Mouse (Mus musculus): ENCODE measurements around the gene Dctpp1. TPM values are rescaled to one million over a fixed set of nuclear protein-coding genes. Genes with fewer than 3 reads are reported as not detected.

The Dctpp1 gene
- 141 and 142 TPM in 2 replicates for polyA plus RNA-seq (2015; fragmentation: Nextera tagmentation; extraction: Ambion mirVana)

DNA sequence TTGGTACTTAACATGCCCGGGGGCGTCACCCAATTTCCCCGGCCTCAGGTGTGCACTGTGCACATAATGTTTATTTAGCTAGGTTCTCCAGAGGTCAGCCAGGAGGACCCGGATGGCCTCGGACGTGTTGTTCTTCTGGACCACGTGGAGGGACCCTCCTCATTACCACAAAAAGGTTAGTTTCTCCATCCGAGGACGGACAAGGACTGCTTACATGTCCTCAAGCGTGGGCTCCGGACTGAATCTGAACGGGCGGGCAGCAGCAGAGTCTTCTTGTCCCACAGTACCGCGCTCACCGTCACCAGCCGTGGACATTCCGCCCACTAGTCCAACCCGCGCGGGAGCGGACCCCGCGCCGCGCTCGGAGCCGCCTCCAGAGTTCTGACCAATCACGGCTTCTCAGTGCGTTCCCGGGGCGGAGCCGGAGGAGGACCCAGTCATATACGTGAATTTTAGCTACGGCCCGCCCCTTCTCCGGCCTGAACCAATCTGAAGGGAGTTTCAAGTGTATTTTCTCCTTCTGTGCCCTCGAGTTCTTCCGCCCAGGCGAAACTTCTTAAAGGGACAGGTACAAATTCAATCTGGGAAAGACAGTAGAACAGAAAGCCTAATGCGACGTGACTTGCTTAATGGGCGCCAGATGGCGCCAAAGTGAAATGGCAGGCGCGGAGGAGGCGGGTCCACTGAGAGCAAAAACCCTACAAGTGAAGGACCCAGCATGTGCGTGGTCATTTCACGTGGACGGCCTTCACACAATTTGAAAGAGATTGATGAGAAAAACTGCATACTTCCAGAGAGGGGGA, at the start of gene Dctpp1:
Gene Dctpp1 (minus strand): TSS at position 401 of the 803 bp plus-strand sequence.
- no peaks in the 10 kb centered on the region for H3K9me3 ChIP-seq (replicated peaks)
- H3K27ac ChIP-seq (replicated peaks): peak within 1 kb of the TSS; percentile 25; the same call in 1 of the 2 replicates
- WGBS: under 1% methylated on average over 50 of the region's 50 CpGs
- peak; percentile 99 for ATAC-seq (ENCODE audit: insufficient number of reproducible peaks, low FRiP score, low TSS enrichment, low read depth)
- 0 out of 2 replicates have a peak, but pooled peaks cover 10% of the 10 kb centered on the region for H3K36me3 ChIP-seq
- no peaks in the 10 kb centered on the region for H3K27me3 ChIP-seq
- peaks cover 18% of the 10 kb centered on the region for H3K4me1 ChIP-seq
- H3K4me2 ChIP-seq (replicated peaks): peak within 1 kb of the TSS; percentile 75
- H3K4me3 ChIP-seq (replicated peaks): peak within 1 kb of the TSS; percentile 78
- peak within 1 kb of the TSS; percentile 56 for H3K9ac ChIP-seq

DNA sequence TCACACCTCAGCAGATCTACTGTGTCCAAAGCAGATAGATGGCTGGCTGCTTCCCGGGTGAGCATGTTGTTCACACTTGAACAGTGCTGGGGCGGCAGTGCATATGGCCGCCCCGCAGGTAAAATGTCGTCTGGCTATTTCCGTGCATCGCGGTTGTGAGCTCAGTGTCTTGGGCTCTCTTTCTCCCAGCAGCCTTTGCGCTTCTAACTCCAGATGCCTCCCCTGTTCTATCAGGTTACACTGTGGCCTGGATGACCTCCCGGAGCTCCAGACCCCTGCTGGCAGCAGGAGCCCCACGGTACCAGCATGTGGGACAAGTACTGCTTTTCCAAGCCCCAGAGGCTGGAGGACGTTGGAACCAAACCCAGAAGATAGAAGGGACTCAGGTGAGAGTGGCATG, 49.4 kb upstream of the Dctpp1 start:
- 60% methylated on average over 12 of the region's 12 CpGs for WGBS
- no peak for ATAC-seq (ENCODE audit: insufficient number of reproducible peaks, low FRiP score, low TSS enrichment, low read depth)
- Histone ChIP-seq H3K27me3 (no peaks in the 10 kb centered on the region), H3K9me3 (replicated peaks) (no peaks in the 10 kb centered on the region), H3K4me2 (replicated peaks) (no peak overlapping the region), H3K4me1 (no peaks in the 10 kb centered on the region), H3K9ac (no peak overlapping the region), H3K27ac (replicated peaks) (no peak overlapping the region), H3K4me3 (replicated peaks) (no peak overlapping the region), H3K36me3 (no peaks in the 10 kb centered on the region)

DNA sequence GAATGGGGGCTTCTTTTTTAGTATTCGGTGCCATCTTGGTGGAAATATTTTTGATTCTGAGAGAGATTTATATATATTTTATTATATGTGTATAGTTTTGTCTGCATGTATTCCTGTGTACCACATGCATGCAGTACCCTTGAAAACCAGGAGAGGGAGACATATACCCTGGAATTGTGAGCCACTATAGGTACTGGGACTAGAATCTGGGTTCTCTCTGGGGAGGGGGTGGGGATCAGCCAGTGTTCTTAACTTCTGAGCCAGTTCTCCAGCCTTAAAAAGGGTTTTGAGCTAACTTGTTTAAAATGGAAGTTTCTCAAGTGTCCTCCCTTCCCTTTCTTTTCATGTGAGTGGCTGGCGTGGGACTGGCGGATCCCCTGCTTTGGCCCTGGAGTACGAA, 48.4 kb upstream of the Dctpp1 start:
- 70% methylated on average over 4 of the region's 4 CpGs for WGBS
- H3K9ac ChIP-seq: no peak overlapping the region
- no peaks in the 10 kb centered on the region for H3K27me3 ChIP-seq
- peak; percentile 63; the same call in 1 of the 2 replicates for ATAC-seq (ENCODE audit: insufficient number of reproducible peaks, low FRiP score, low TSS enrichment, low read depth)
- H3K36me3 ChIP-seq: no peaks in the 10 kb centered on the region
- H3K9me3 ChIP-seq (replicated peaks): no peaks in the 10 kb centered on the region
- H3K4me3 ChIP-seq (replicated peaks): no peak overlapping the region
- no peaks in the 10 kb centered on the region for H3K4me1 ChIP-seq
- no peak overlapping the region for H3K27ac ChIP-seq (replicated peaks)
- no peak overlapping the region for H3K4me2 ChIP-seq (replicated peaks)

DNA sequence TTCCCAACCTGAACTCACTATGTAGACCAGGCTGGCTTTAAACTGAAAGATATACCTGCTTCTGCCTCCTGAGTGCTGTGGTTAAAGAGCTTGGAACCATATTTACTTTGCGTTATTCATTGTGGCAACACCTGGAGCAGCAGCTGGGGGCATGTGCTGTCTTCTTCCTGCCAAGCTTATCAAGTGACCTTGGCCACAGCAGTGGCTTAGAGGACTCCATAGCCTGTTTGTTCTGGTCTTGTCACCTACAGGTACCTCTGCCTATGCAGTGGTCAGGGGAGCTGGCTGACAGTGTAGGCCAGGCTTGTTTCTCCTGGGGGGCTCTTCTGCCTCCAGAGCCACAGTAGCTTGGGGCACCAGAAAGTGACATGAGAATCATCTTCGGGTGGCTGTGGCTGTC, 47.9 kb upstream of the Dctpp1 start:
- Histone ChIP-seq H3K27me3 (no peaks in the 10 kb centered on the region), H3K9me3 (replicated peaks) (no peaks in the 10 kb centered on the region), H3K4me1 (no peaks in the 10 kb centered on the region), H3K27ac (replicated peaks) (no peak overlapping the region), H3K9ac (no peak overlapping the region), H3K4me2 (replicated peaks) (no peak overlapping the region), H3K36me3 (no peaks in the 10 kb centered on the region), H3K4me3 (replicated peaks) (no peak overlapping the region)
- ATAC-seq (ENCODE audit: insufficient number of reproducible peaks, low FRiP score, low TSS enrichment, low read depth): no peak
- 80% methylated on average over 2 of the region's 2 CpGs for WGBS

DNA sequence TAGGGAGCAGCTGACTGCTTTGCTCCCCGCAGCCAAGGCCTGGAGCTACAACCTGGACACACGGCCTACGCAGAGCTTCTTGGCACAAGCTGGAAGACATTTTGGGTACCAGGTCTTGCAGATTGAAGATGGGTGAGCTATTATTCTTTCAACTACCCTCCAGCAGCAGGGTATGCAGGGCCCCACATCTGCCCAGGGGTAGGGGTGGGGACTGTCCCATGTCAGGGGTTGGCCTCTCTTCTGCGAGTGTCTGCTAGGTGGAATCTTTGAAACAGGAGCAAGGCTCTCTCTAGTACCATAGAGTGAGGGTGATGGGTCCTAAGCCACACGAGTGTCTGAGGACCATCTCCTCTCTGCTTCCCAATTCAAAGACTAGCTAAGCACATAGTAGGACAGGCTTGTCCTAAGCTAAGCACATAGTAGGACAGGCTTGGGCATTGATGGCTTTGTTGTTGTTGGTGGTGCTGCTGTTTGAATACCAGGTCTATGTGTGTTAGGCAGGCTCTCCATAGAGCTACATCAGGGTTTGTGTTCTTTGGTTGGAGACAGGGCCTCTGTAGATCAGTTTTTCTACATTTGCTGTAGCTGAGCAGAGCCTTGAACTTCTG, 37.2 kb upstream of the Dctpp1 start:
- no peaks in the 10 kb centered on the region for H3K9me3 ChIP-seq (replicated peaks)
- no peaks in the 10 kb centered on the region for H3K27me3 ChIP-seq
- no peak overlapping the region for H3K4me2 ChIP-seq (replicated peaks)
- no peak for ATAC-seq (ENCODE audit: insufficient number of reproducible peaks, low FRiP score, low TSS enrichment, low read depth)
- no peaks in the 10 kb centered on the region for H3K4me1 ChIP-seq
- no peak overlapping the region for H3K27ac ChIP-seq (replicated peaks)
- no peaks in the 10 kb centered on the region for H3K36me3 ChIP-seq
- 97% methylated on average over 5 of the region's 5 CpGs for WGBS
- no peak overlapping the region for H3K9ac ChIP-seq
- H3K4me3 ChIP-seq (replicated peaks): no peak overlapping the region

DNA sequence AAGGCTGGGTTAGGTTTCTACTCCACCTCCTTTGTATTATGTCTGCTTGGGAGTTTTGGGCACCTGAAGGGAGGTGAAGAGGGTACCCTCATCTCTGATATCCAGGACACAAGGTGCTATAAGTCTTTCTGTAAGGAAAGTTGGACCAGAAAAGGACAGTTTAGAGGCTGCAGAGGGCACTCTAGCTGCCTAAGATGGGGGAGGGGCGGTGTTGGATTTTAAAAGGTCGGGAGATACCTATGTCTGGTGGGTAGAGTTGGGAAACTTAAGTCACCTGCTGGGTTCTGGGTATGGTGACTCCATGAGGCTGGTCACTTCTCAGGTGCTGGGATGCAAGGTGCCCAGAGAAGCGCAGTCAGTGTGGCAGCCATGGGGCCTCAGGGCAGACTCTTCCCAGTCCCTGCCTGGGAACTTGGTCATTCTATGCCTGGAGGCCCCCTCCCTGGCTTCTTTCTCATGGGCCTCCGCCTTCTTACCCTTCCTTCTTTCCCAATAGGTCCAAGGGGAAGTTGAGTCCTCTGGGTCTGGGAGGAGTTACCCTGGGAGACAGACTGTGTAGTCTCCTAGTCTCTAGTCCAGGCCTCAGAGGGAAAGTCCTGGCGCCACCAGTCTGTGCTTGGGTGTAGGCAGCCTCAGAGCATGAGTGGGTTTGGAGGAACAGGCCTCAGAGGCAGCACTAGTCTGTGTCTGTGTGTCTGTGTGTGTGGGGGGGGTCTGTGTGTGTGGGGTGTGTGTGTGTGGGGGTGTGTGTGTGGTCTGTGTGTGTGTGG, 36.5 kb upstream of the Dctpp1 start:
- ATAC-seq (ENCODE audit: insufficient number of reproducible peaks, low FRiP score, low TSS enrichment, low read depth): no peak
- no peaks in the 10 kb centered on the region for H3K36me3 ChIP-seq
- no peaks in the 10 kb centered on the region for H3K4me1 ChIP-seq
- H3K9me3 ChIP-seq (replicated peaks): no peaks in the 10 kb centered on the region
- no peak overlapping the region for H3K27ac ChIP-seq (replicated peaks)
- 81% methylated on average over 5 of the region's 5 CpGs for WGBS
- no peak overlapping the region for H3K4me3 ChIP-seq (replicated peaks)
- no peaks in the 10 kb centered on the region for H3K27me3 ChIP-seq
- H3K4me2 ChIP-seq (replicated peaks): no peak overlapping the region
- no peak overlapping the region for H3K9ac ChIP-seq

DNA sequence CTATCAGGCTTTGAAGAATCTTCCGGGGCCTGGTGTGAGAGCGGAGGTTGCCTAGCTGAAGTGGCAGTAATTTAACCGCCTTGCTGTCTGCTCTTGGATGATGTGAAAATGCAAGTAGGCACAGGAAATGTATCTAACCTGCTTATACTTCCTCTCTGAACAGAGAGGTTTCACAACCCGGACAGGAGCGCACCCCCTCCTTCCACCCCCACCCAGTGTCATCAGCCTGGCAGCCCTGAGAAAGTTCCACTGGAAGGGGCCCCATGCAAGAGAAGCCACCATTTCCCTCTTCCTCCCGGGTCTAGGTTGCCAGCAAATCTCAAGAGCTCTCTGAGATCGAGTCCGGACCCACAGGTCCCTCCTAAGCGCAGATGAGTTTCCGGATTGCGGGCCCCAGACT, 35.6 kb upstream of the Dctpp1 start, which contains the start of gene Itgal:
Gene Itgal (plus strand): TSS at position 163 of the 400 bp plus-strand sequence.
- Histone ChIP-seq H3K4me1 (no peaks in the 10 kb centered on the region), H3K36me3 (no peaks in the 10 kb centered on the region), H3K27ac (replicated peaks) (no peak within 1 kb of the TSS), H3K9ac (no peak within 1 kb of the TSS), H3K9me3 (replicated peaks) (no peaks in the 10 kb centered on the region), H3K4me3 (replicated peaks) (no peak within 1 kb of the TSS), H3K27me3 (no peaks in the 10 kb centered on the region), H3K4me2 (replicated peaks) (no peak within 1 kb of the TSS)
- WGBS: 81% methylated on average over 11 of the region's 11 CpGs
- ATAC-seq (ENCODE audit: insufficient number of reproducible peaks, low FRiP score, low TSS enrichment, low read depth): no peak

DNA sequence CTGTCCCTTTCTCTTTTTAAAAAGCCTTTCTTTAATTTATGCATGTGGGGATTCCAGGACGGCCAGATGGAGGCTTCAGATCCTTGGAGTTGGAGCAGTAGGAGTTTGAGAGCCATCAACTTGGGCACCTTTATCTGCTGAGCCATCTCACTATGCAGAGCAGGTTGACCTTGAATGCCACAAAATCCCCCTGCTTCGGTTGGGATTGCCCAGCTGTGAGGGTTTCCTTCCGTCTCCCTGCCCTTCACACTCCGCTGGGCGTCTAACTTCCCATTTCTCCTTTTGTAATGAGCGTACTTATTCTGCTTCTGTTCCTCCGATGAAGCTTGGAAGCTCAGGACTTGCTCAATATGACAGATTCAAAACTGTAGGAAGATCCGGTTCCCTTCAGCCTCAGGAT, 29.6 kb upstream of the Dctpp1 start:
- 0 out of 2 replicates have a peak, but pooled peaks cover 7% of the 10 kb centered on the region for H3K9me3 ChIP-seq (replicated peaks)
- H3K4me3 ChIP-seq (replicated peaks): no peak overlapping the region
- H3K9ac ChIP-seq: no peak overlapping the region
- no peaks in the 10 kb centered on the region for H3K4me1 ChIP-seq
- no peaks in the 10 kb centered on the region for H3K36me3 ChIP-seq
- H3K27ac ChIP-seq (replicated peaks): no peak overlapping the region
- WGBS: 53% methylated on average over 8 of the region's 8 CpGs
- ATAC-seq (ENCODE audit: insufficient number of reproducible peaks, low FRiP score, low TSS enrichment, low read depth): no peak
- no peak overlapping the region for H3K4me2 ChIP-seq (replicated peaks)
- H3K27me3 ChIP-seq: no peaks in the 10 kb centered on the region

DNA sequence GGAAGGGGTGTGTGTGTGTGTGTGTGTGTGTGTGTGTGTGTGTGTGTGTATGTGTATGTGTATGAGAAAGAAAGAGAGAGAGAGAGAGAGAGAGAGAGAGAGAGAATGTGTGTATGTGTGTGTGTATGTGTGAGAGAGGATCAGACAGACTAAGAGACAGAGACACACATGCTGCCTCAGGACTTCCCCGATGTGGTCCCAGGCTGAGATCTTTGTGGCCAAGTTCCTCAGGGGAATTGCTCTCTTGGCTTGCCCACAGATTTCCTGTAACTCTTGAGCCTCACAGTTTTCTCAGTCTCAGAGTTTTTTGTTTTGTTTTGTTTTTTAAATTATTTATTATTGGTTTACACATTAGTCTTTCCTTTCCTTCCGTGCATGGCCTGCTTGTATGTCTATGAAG, 28.8 kb upstream of the Dctpp1 start:
- H3K4me1 ChIP-seq: no peaks in the 10 kb centered on the region
- H3K9ac ChIP-seq: no peak overlapping the region
- WGBS: 68% methylated on average over 2 of the region's 2 CpGs
- H3K27me3 ChIP-seq: no peaks in the 10 kb centered on the region
- H3K27ac ChIP-seq (replicated peaks): no peak overlapping the region
- H3K4me3 ChIP-seq (replicated peaks): no peak overlapping the region
- ATAC-seq (ENCODE audit: insufficient number of reproducible peaks, low FRiP score, low TSS enrichment, low read depth): no peak
- H3K4me2 ChIP-seq (replicated peaks): no peak overlapping the region
- H3K9me3 ChIP-seq (replicated peaks): 0 out of 2 replicates have a peak, but pooled peaks cover 7% of the 10 kb centered on the region
- H3K36me3 ChIP-seq: no peaks in the 10 kb centered on the region

DNA sequence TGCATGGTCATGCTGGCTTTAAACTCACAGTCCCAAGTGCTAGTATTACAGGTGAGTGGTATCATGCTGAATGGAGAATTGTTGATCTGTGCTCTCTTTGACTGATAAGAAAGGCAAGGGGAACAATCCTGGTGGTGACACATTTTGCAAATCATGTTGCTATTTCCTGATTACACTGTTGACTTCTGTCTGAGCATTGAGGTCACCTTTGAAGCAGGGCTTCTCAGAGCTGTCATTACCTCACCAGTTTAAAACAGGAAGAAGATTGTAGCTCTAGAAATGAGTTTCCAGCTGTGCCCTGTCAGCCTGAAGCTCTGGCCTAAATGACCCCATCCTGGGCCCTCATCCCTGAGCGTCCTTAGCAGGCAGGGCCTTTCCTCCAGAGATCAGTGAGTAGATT, 27.4 kb upstream of the Dctpp1 start:
- 69% methylated on average over 1 of the region's 1 CpGs for WGBS
- Histone ChIP-seq H3K4me1 (no peaks in the 10 kb centered on the region), H3K36me3 (no peaks in the 10 kb centered on the region), H3K27me3 (no peaks in the 10 kb centered on the region), H3K27ac (replicated peaks) (no peak overlapping the region), H3K4me2 (replicated peaks) (no peak overlapping the region), H3K9ac (no peak overlapping the region), H3K4me3 (replicated peaks) (no peak overlapping the region), H3K9me3 (replicated peaks) (0 out of 2 replicates have a peak, but pooled peaks cover 7% of the 10 kb centered on the region)
- no peak for ATAC-seq (ENCODE audit: insufficient number of reproducible peaks, low FRiP score, low TSS enrichment, low read depth)

DNA sequence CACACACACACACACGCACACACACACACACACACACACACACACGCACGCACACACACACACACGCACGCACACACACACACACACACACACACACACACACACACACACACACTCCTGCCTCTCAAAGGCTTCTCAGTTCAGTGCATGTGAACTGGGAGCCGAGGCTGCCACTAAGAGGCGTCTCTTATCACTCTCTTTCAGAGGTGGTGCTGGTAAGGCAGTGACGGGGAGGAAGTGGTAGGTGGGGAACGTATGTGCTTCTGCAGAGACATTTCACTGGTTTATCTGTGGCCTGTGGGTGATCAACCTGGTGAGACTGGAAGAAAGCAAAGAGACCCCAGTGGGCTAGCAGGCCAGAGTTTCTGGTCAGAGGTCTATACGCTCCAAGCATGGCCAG, 24.6 kb upstream of the Dctpp1 start:
- Histone ChIP-seq H3K27ac (replicated peaks) (no peak overlapping the region), H3K9me3 (replicated peaks) (0 out of 2 replicates have a peak, but pooled peaks cover 7% of the 10 kb centered on the region), H3K4me1 (no peaks in the 10 kb centered on the region), H3K27me3 (no peaks in the 10 kb centered on the region), H3K4me3 (replicated peaks) (no peak overlapping the region), H3K9ac (no peak overlapping the region), H3K36me3 (no peaks in the 10 kb centered on the region), H3K4me2 (replicated peaks) (no peak overlapping the region)
- whole genome bisulfite sequencing: 68% methylated on average over 7 of the region's 10 CpGs
- no peak for ATAC-seq (ENCODE audit: insufficient number of reproducible peaks, low FRiP score, low TSS enrichment, low read depth)
